Mouse (Mus musculus) heart, postnatal 0 days (tissue): Measurements from ENCODE around the gene Cyp27a1. TPM values are rescaled to one million over a fixed set of nuclear protein-coding genes. Genes with fewer than 3 reads are reported as not detected.

Source experiments
- ATAC-seq: fragments of 200-750 bp; cut with Nextera tagmentation; 2 replicates; pipeline ENCODE4 v1.8.0; 2017; ENCODE audit warnings: low read depth, moderate number of reproducible peaks, moderate library complexity; ENCODE audit not compliant: insufficient read depth
- DNase-seq: peaks from one replicate; pipeline ENCODE4 v3.0.0-alpha.2; 2016; ENCODE audit warnings: low spot score
- H3K27ac ChIP-seq: fragments of 300-500 bp; sonication (generic); 2 replicates; pipeline ENCODE4 v1.5.1; 2014; ENCODE audit warnings: low read depth, mild to moderate bottlenecking
- H3K27me3 ChIP-seq: fragments of 300-500 bp; sonication (generic); 2 replicates; pipeline ENCODE4 v1.6.1; 2014; ENCODE audit warnings: low read length, mixed read lengths; ENCODE audit not compliant: control insufficient read depth, insufficient read depth
- H3K36me3 ChIP-seq: fragments of 300-500 bp; sonication (generic); replicated peaks from 2 replicates; pipeline ENCODE4 v1.6.1; 2014; ENCODE audit warnings: low read length, mixed read lengths; ENCODE audit not compliant: control insufficient read depth, insufficient read depth
- H3K4me1 ChIP-seq: fragments of 300-500 bp; sonication (generic); 2 replicates; pipeline ENCODE4 v1.6.1; 2014; ENCODE audit warnings: antibody characterized with exemption; ENCODE audit not compliant: control insufficient read depth, insufficient read depth
- H3K4me2 ChIP-seq: fragments of 300-500 bp; sonication (generic); 2 replicates; pipeline ENCODE4 v1.6.1; 2014; ENCODE audit warnings: low read depth, mild to moderate bottlenecking, low read length, moderate library complexity
- H3K4me3 ChIP-seq: fragments of 300-500 bp; sonication (generic); 2 replicates; pipeline ENCODE4 v1.5.1; 2014; ENCODE audit warnings: low read depth, low read length
- H3K9ac ChIP-seq: fragments of 300-500 bp; sonication (generic); replicated peaks from 2 replicates; pipeline ENCODE4 v1.6.1; 2014; ENCODE audit warnings: low read depth, low read length, mixed read lengths
- H3K9me3 ChIP-seq: fragments of 300-500 bp; sonication (generic); replicated peaks from 2 replicates; pipeline ENCODE4 v1.6.1; 2016; ENCODE audit warnings: low read length; ENCODE audit not compliant: control insufficient read depth
- CTCF ChIP-seq: IDR thresholded peaks from 2 replicates; pipeline ENCODE4 v1.5.1; 2016; ENCODE audit warnings: antibody characterized with exemption, control low read depth, low read depth
- EP300 ChIP-seq: IDR thresholded peaks from 2 replicates; pipeline ENCODE4 v1.6.1; 2016; ENCODE audit warnings: antibody characterized with exemption, low read depth
- WGBS: fragments of 180-500 bp; shearing (Covaris S2); extraction: QIAGEN DNeasy Blood & Tissue Kit; methylation state at CpG from one replicate; pipeline ENCODE4 v1.1.7; 2014; 5-methylcytosine and 5-hydroxymethylcytosine counted together
- polyA plus RNA-seq: library from polyadenylated mRNA; unstranded; fragments of >200 nt; fragmentation: Nextera tagmentation; extraction: Ambion mirVana; gene quantifications from 2 replicates; pipeline ENCODE4 v1.2.1, GENCODE M21; 2015
- total RNA-seq: library from RNA; depleted of rRNA; stranded (reverse); fragments of >200 nt; gene quantifications from 2 replicates; pipeline ENCODE4 v1.2.3, GENCODE M21; 2014; ENCODE audit warnings: low replicate concordance; rRNA removed

The Cyp27a1 gene
- total and polyA plus RNA-seq, 2 experiments from 2014 or later = 11.9 to 13.5 TPM

DNA sequence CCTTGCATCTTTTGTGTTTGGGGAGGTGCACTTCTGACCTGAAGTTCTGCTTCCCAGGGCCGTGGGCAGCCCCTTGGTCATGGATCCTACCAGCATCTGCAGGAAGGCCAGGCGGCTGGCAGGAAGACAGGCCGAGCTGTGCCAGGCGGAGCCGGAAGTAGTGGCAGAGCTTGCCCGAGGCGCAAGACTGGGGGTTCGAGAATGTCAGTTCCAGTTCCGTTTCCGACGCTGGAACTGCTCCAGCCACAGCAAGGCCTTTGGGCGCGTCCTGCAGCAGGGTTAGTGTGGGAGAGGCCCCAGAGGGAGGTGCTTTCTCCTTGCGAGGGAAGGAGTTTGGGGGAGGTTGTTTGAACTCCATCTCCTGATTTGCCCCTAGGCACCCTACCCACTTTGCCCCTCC lies 68.7 kb downstream of the Cyp27a1 start:
- Histone ChIP-seq H3K36me3 (no peaks in the 10 kb centered on the region), H3K9me3 (no peaks in the 10 kb centered on the region), H3K4me3 (no peak overlapping the region), H3K9ac (no peak overlapping the region), H3K27ac (no peak overlapping the region), H3K27me3 (peaks cover 72% of the 10 kb centered on the region), H3K4me2 (no peak overlapping the region), H3K4me1 (no peaks in the 10 kb centered on the region; the same call in 1 of the 2 replicates)
- TF ChIP-seq CTCF = no peak
- no peak for TF ChIP-seq EP300
- ATAC-seq (no peak; the same call in 1 of the 2 replicates), DNase-seq (no peak)
- 29% methylated on average over 14 of the region's 14 CpGs for WGBS

DNA sequence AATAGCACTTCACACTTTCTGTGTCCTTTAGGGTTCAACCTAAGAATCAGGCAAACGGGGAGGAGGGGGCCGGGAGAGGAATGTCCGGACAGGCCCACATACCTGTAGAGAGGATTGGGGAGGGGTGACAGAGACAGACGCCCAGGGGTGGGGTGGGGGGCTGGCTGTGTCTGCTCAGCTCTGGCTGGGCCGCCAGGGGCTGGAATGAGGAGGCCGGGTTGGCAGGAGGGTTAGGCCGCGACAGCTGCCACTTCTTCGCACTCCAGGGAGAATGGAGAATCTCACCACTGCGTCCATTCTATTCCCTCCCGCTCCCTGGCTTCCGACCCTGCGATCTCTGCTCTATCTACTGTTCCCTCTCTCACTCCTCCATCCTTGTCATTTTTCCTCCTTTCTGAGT lies 70.2 kb downstream of the Cyp27a1 start:
- DNase-seq = no peak
- WGBS = 8% methylated on average over 13 of the region's 13 CpGs
- no peak overlapping the region for H3K9ac ChIP-seq

DNA sequence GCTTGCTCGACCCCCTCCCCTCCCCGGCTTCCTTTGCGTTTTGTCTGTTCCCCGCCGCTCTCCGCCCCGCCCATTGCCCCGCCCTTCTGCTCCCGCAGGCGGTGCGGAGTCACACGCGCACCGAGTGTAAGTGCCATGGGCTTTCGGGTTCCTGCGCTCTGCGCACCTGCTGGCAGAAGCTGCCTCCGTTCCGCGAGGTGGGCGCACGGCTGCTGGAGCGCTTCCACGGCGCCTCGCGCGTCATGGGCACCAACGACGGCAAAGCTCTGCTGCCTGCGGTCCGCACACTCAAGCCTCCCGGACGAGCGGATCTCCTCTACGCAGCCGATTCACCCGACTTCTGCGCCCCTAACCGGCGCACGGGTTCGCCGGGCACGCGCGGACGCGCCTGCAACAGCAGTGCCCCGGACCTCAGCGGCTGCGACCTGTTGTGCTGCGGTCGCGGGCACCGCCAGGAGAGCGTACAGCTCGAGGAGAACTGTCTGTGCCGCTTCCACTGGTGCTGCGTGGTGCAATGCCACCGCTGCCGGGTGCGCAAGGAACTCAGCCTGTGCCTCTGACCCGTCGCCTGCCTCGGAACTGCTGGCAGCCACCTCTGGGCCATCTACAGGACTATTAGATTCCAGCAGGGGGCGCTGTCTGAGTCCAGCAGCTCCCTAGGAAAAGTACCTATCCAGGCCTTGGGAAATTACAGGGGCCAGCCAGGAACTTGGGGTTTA lies 70.8 kb downstream of the Cyp27a1 start:
- DNase-seq = no peak
- under 1% methylated on average over 63 of the region's 67 CpGs for WGBS

More for the DNA sequence above, 70.2 kb downstream of the Cyp27a1 start:
- H3K27ac ChIP-seq = no peak overlapping the region
- H3K4me3 ChIP-seq = peak overlapping the region; percentile 48
- H3K9me3 ChIP-seq = no peaks in the 10 kb centered on the region
- peaks cover 87% of the 10 kb centered on the region for H3K27me3 ChIP-seq
- ATAC-seq = no peak
- H3K36me3 ChIP-seq = no peaks in the 10 kb centered on the region
- no peaks in the 10 kb centered on the region; the same call in 1 of the 2 replicates for H3K4me1 ChIP-seq
- peak overlapping the region; percentile 65 for H3K4me2 ChIP-seq
- TF ChIP-seq EP300 (no peak), CTCF (no peak)

More for the DNA sequence above, 70.8 kb downstream of the Cyp27a1 start:
- no peaks in the 10 kb centered on the region for H3K36me3 ChIP-seq
- peaks cover 91% of the 10 kb centered on the region for H3K27me3 ChIP-seq
- TF ChIP-seq CTCF (peak; percentile 40), EP300 (no peak)
- peak overlapping the region; percentile 48 for H3K4me3 ChIP-seq
- no peak; the same call in 1 of the 2 replicates for ATAC-seq
- H3K9me3 ChIP-seq = no peaks in the 10 kb centered on the region
- no peaks in the 10 kb centered on the region; the same call in 1 of the 2 replicates for H3K4me1 ChIP-seq
- peak overlapping the region; percentile 65 for H3K4me2 ChIP-seq
- H3K9ac ChIP-seq = no peak overlapping the region
- H3K27ac ChIP-seq = no peak overlapping the region

Other genes starting within 250 kb of the Cyp27a1 start
- gene Cnot9, start 207.5 kb upstream of the Cyp27a1 start, total RNA-seq = 7.4 and 10.7 TPM in 2 replicates
- gene Cnot9, start 207.5 kb upstream of the Cyp27a1 start, polyA plus RNA-seq = 18.2 and 19.4 TPM in 2 replicates
- not detected in 2 replicates for gene Plcd4, start 170.7 kb upstream of the Cyp27a1 start, total RNA-seq
- gene Plcd4, start 170.7 kb upstream of the Cyp27a1 start, polyA plus RNA-seq = 0.15 and 0.45 TPM in 2 replicates
- 8.0 and 9.0 TPM in 2 replicates for gene Usp37, start 169.3 kb upstream of the Cyp27a1 start, total RNA-seq
- gene Usp37, start 169.3 kb upstream of the Cyp27a1 start, polyA plus RNA-seq = 7.4 and 8.3 TPM in 2 replicates
- gene Zfp142, start 125.3 kb upstream of the Cyp27a1 start, total RNA-seq = 5.6 and 6.8 TPM in 2 replicates
- 2.0 and 2.2 TPM in 2 replicates for gene Zfp142, start 125.3 kb upstream of the Cyp27a1 start, polyA plus RNA-seq
- gene Bcs1l, start 125.3 kb upstream of the Cyp27a1 start, total RNA-seq = 15.3 and 26.8 TPM in 2 replicates
- 17.4 and 18.8 TPM in 2 replicates for gene Bcs1l, start 125.3 kb upstream of the Cyp27a1 start, polyA plus RNA-seq
- gene Rnf25, start 112.2 kb upstream of the Cyp27a1 start, total RNA-seq = 33.0 and 37.4 TPM in 2 replicates
- gene Rnf25, start 112.2 kb upstream of the Cyp27a1 start, polyA plus RNA-seq = 16.0 and 16.5 TPM in 2 replicates
- 0.27 and 0.38 TPM in 2 replicates for gene Stk36, start 112.1 kb upstream of the Cyp27a1 start, total RNA-seq
- 0.79 and 2.4 TPM in 2 replicates for gene Stk36, start 112.1 kb upstream of the Cyp27a1 start, polyA plus RNA-seq
- gene Ttll4, start 51.8 kb upstream of the Cyp27a1 start, total RNA-seq = 13.4 and 22.9 TPM in 2 replicates
- gene Ttll4, start 51.8 kb upstream of the Cyp27a1 start, polyA plus RNA-seq = 3.5 and 4.7 TPM in 2 replicates
- 2.4 and 9.6 TPM in 2 replicates for gene Prkag3, start 35.6 kb downstream of the Cyp27a1 start, total RNA-seq
- gene Prkag3, start 35.6 kb downstream of the Cyp27a1 start, polyA plus RNA-seq = 2.0 and 2.5 TPM in 2 replicates
- gene Wnt6, start 58.3 kb downstream of the Cyp27a1 start, total RNA-seq = 0.23 and 0.88 TPM in 2 replicates
- gene Wnt6, start 58.3 kb downstream of the Cyp27a1 start, polyA plus RNA-seq = 0.11 and 0.21 TPM in 2 replicates
- not detected in 2 replicates for gene Wnt10a, start 77.9 kb downstream of the Cyp27a1 start, total RNA-seq
- not detected in 2 replicates for gene Wnt10a, start 77.9 kb downstream of the Cyp27a1 start, polyA plus RNA-seq
- not detected in 2 replicates for gene Cdk5r2, start 141.4 kb downstream of the Cyp27a1 start, total RNA-seq
- gene Cdk5r2, start 141.4 kb downstream of the Cyp27a1 start, polyA plus RNA-seq = not detected in 2 replicates
- gene Fev, start 171.8 kb downstream of the Cyp27a1 start, total RNA-seq = not detected in 2 replicates
- gene Fev, start 171.8 kb downstream of the Cyp27a1 start, polyA plus RNA-seq = 0.23 and 0.34 TPM in 2 replicates
- gene Cryba2, start 179.6 kb downstream of the Cyp27a1 start, total RNA-seq = not detected in 2 replicates
- not detected in 2 replicates for gene Cryba2, start 179.6 kb downstream of the Cyp27a1 start, polyA plus RNA-seq
- gene Cfap65, start 222.0 kb downstream of the Cyp27a1 start, total RNA-seq = 0.04 TPM in 1 of 2 replicates, not detected in the other
- gene Cfap65, start 222.0 kb downstream of the Cyp27a1 start, polyA plus RNA-seq = 0.05 TPM in 1 of 2 replicates, not detected in the other
- 0.35 TPM in 1 of 2 replicates, not detected in the other for gene Ihh, start 238.1 kb downstream of the Cyp27a1 start, total RNA-seq
- gene Ihh, start 238.1 kb downstream of the Cyp27a1 start, polyA plus RNA-seq = 0.05 TPM in 2 replicates